Mouse (Mus musculus) liver, postnatal 0 days (tissue): ENCODE measurements around the gene Zfyve27.

Source experiments
- CTCF ChIP-seq: sonication (generic); IDR thresholded peaks from 2 replicates; pipeline ENCODE4 v1.5.1; 2016; ENCODE audit warnings: antibody characterized with exemption, low read depth
- EP300 ChIP-seq: IDR thresholded peaks from 2 replicates; pipeline ENCODE4 v1.6.1; 2016; ENCODE audit warnings: antibody characterized with exemption, low read depth, mild to moderate bottlenecking

- TF ChIP-seq CTCF (no peak), EP300 (peak; percentile 81)
Measured at GRCm38 (mm10) chr19:42169322-42169975, 5.7 kb downstream of the Zfyve27 start.
